Mouse (Mus musculus): ENCODE measurements at regions not wholly inside any gene's neighbourhood (a gene's known extent, or its start where the extent isn't known, plus 50 kb on each side); places are given as distances from the start of the nearest gene placed in this dataset.
"Not testable (repeated sequence)": the region's sequence is repeated elsewhere in the genome, so short reads cannot be mapped to it uniquely, and the experiment has no call there.

- no peak for DNase-seq (ENCODE audit: low read depth, low spot score)
- H3K27me3 ChIP-seq (ENCODE audit: control insufficient read depth, insufficient read depth, low read length, poor library complexity, severe bottlenecking) = no peaks in the 10 kb centered on the region
Measured at GRCm38 (mm10) chr10:126371881-126372280, 405.9 kb downstream of the Lrig3 start.

GRCm38 (mm10) chr10:126349076-126349475 lies 383.1 kb downstream of the Lrig3 start:
- Histone ChIP-seq H3K27me3 (ENCODE audit: control insufficient read depth, insufficient read depth, low read length, poor library complexity, severe bottlenecking) (no peaks in the 10 kb centered on the region), H3K36me3 (ENCODE audit: control insufficient read depth, insufficient read depth, low read length, poor library complexity, severe bottlenecking) (no peaks in the 10 kb centered on the region)

More at GRCm38 (mm10) chr10:126371881-126372280, 405.9 kb downstream of the Lrig3 start:
- H3K36me3 ChIP-seq (ENCODE audit: control insufficient read depth, insufficient read depth, low read length, poor library complexity, severe bottlenecking) = no peaks in the 10 kb centered on the region

GRCm38 (mm10) chr10:126337426-126337825 lies 371.5 kb downstream of the Lrig3 start:
- DNase-seq (ENCODE audit: low read depth, low spot score) = peak; percentile 13
- no peaks in the 10 kb centered on the region for H3K27me3 ChIP-seq (ENCODE audit: control insufficient read depth, insufficient read depth, low read length, poor library complexity, severe bottlenecking)
- no peaks in the 10 kb centered on the region for H3K36me3 ChIP-seq (ENCODE audit: control insufficient read depth, insufficient read depth, low read length, poor library complexity, severe bottlenecking)

More at GRCm38 (mm10) chr10:126349076-126349475, 383.1 kb downstream of the Lrig3 start:
- DNase-seq (ENCODE audit: low read depth, low spot score) = no peak

GRCm38 (mm10) chr10:126333786-126334185 lies 367.8 kb downstream of the Lrig3 start:
- H3K36me3 ChIP-seq (ENCODE audit: control insufficient read depth, insufficient read depth, low read length, poor library complexity, severe bottlenecking) = no peaks in the 10 kb centered on the region
- no peak for DNase-seq (ENCODE audit: low read depth, low spot score)
- no peaks in the 10 kb centered on the region for H3K27me3 ChIP-seq (ENCODE audit: control insufficient read depth, insufficient read depth, low read length, poor library complexity, severe bottlenecking)

DNA sequence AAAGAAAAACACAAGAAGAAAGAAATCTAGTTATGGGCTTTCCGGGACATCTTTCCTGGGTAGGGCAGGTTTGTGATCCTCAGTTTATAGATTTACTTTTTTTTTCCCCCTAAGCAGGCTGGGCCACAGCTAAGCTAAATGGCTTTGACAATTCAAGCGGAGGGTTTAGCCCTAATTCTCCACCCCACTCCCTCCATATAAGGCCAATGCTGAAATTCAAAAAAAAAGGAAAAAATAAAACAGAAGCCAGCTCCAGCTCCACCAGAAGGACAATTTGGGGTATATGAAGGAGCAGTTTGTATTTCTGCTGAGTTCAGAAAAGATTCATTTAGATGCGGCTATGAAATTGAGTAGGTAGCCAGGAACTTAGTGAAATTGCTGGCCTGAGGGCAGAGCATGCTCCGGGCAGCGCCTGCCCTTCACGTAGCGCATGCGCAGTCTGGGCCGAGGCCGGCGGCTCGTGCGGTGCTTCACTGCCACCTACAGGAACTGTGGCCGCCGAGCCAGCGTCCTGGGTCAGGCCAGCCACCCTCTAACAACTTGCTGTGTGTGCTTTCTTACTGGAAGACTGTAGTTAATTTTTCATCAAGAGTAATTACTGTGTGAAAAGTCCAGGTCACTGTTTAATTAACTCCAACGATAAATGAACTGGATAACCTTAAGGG lies 364.5 kb downstream of the Lrig3 start:
- DNase-seq (ENCODE audit: low read depth, low spot score) = peak; percentile 86
- H3K27me3 ChIP-seq (ENCODE audit: control insufficient read depth, insufficient read depth, low read length, poor library complexity, severe bottlenecking) = no peaks in the 10 kb centered on the region

GRCm38 (mm10) chr10:126320831-126321230 lies 354.9 kb downstream of the Lrig3 start:
- no peaks in the 10 kb centered on the region for H3K27me3 ChIP-seq (ENCODE audit: control insufficient read depth, insufficient read depth, low read length, poor library complexity, severe bottlenecking)
- DNase-seq (ENCODE audit: low read depth, low spot score) = no peak
- H3K36me3 ChIP-seq (ENCODE audit: control insufficient read depth, insufficient read depth, low read length, poor library complexity, severe bottlenecking) = no peaks in the 10 kb centered on the region

More for the DNA sequence above, 364.5 kb downstream of the Lrig3 start:
- H3K36me3 ChIP-seq (ENCODE audit: control insufficient read depth, insufficient read depth, low read length, poor library complexity, severe bottlenecking) = no peaks in the 10 kb centered on the region

DNA sequence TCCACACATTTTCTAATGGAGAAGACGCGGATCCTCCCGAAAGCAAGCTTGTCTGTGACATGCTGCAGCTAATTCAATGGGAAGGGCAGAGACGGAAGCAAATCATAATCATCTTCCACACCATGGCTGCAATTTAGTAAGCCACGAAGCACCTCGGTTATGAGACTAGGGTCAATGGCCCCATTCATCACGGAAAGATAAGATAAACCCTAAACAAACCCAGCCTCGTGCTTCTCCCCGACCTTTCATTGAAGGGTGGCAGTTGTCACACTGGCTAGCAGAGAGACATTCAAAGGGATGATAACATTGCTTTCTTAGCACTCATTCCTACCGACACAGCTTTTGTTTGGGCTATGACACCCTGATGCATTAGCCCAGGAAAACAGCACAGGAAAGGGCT lies 353.8 kb downstream of the Lrig3 start:
- Histone ChIP-seq H3K27me3 (ENCODE audit: control insufficient read depth, insufficient read depth, low read length, poor library complexity, severe bottlenecking) (no peaks in the 10 kb centered on the region), H3K36me3 (ENCODE audit: control insufficient read depth, insufficient read depth, low read length, poor library complexity, severe bottlenecking) (no peaks in the 10 kb centered on the region)
- no peak for DNase-seq (ENCODE audit: low read depth, low spot score)

DNA sequence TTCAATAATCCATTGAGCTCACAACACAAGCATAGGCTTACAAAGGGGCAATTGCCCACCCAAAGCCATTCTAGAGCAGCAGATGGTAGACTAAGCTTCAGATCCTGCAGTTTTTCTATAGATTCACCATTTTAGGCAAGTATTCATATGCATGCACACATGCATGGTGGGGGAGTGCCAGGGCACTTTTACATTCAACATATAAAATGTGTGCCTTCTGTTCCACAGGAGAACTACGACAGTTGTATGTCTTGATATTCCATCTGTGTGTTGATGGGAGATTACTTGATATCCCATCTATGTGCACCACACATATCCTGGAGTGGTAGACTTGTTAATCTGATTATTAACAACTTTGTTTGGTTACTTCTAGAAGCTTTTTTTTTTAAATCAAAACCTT lies 334.0 kb downstream of the Lrig3 start:
- no peaks in the 10 kb centered on the region for H3K36me3 ChIP-seq (ENCODE audit: control insufficient read depth, insufficient read depth, low read length, poor library complexity, severe bottlenecking)
- no peak for DNase-seq (ENCODE audit: low read depth, low spot score)
- no peaks in the 10 kb centered on the region for H3K27me3 ChIP-seq (ENCODE audit: control insufficient read depth, insufficient read depth, low read length, poor library complexity, severe bottlenecking)

DNA sequence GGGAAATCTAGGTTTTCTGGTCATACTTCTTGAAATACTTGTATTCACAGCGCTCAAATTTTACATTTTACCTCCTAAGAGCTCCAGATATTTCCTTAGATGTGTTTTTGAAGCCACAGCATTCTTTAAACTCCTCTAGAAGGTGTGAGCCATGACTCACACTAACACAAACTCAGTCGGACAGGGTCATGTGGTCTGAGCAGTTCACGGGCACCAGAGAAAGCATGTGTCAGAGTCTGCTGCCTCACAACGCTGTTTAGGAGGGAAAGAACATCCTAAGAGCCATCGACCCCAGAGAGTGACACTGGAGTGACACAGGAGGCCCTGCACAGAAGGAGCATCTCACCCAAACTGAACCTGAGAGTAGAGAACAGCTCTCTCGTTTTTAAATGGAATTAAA lies 332.2 kb downstream of the Lrig3 start:
- H3K27me3 ChIP-seq (ENCODE audit: control insufficient read depth, insufficient read depth, low read length, poor library complexity, severe bottlenecking) = no peaks in the 10 kb centered on the region
- no peak for DNase-seq (ENCODE audit: low read depth, low spot score)
- no peaks in the 10 kb centered on the region for H3K36me3 ChIP-seq (ENCODE audit: control insufficient read depth, insufficient read depth, low read length, poor library complexity, severe bottlenecking)

DNA sequence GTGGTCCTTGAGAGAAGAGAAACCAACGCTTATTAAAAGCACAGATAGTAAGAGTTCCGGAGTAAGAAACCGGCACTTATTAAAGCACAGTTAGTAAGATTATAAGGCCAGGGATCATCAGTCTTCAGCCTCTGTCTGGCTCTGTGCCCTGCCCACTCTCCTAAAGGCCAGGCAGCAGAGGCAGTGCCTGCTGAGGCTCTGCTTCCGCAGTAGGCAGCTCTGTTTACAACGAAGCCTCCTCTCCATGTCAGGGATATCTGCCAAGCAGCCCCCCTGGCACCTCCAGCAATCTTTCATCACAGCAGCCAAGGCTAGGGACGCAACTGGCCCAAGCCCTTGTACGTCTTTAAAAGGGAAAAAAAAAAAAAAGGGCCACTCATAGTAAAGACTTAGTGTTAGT lies 329.9 kb downstream of the Lrig3 start:
- no peaks in the 10 kb centered on the region for H3K36me3 ChIP-seq (ENCODE audit: control insufficient read depth, insufficient read depth, low read length, poor library complexity, severe bottlenecking)
- DNase-seq (ENCODE audit: low read depth, low spot score) = no peak
- H3K27me3 ChIP-seq (ENCODE audit: control insufficient read depth, insufficient read depth, low read length, poor library complexity, severe bottlenecking) = no peaks in the 10 kb centered on the region

DNA sequence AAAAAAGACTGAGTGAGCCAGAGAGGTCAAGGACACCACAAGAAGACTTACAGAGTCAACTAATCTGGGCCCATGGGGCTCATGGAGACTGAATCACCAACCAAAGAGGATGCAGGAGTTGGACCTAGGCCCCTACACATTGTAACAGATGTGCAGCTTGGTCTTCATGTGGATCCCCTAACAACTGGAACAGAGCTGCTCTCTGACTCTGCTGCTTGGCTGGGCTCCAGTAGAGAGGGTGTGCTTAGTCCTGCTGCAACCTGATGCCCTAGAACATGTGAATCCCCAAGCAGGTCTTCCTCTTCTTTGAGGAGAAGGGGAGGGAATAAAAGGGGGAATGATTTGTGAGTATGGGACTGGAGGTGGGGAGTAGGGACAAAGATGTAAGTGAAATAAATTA lies 325.8 kb downstream of the Lrig3 start:
- Histone ChIP-seq H3K27me3 (ENCODE audit: control insufficient read depth, insufficient read depth, low read length, poor library complexity, severe bottlenecking) (no peaks in the 10 kb centered on the region), H3K36me3 (ENCODE audit: control insufficient read depth, insufficient read depth, low read length, poor library complexity, severe bottlenecking) (no peaks in the 10 kb centered on the region)
- no peak for DNase-seq (ENCODE audit: low read depth, low spot score)

GRCm38 (mm10) chr10:126285096-126285495 lies 319.1 kb downstream of the Lrig3 start:
- not testable (repeated sequence) for H3K36me3 ChIP-seq (ENCODE audit: control insufficient read depth, insufficient read depth, low read length, poor library complexity, severe bottlenecking); DNase-seq (ENCODE audit: low read depth, low spot score); H3K27me3 ChIP-seq (ENCODE audit: control insufficient read depth, insufficient read depth, low read length, poor library complexity, severe bottlenecking)

DNA sequence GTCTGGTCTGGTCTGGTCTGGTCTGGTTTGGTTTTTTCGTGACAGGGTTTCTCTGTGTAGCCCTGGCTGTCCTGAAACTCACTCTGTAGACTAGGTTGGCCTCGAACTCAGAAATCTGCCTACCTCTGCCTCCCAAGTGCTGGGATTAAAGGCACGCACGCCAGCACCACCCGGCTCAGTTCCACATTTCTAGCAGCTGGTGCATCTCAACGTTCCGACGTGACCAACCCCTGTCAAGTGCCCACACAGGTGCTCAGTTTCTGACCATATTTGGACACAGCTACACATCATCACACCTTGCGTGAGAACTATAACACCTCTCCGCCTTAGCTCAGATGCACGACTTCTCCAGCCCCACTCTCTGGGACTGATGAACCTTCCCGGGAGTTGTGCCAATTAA lies 304.4 kb downstream of the Lrig3 start:
- H3K27me3 ChIP-seq (ENCODE audit: control insufficient read depth, insufficient read depth, low read length, poor library complexity, severe bottlenecking) = no peaks in the 10 kb centered on the region
- H3K36me3 ChIP-seq (ENCODE audit: control insufficient read depth, insufficient read depth, low read length, poor library complexity, severe bottlenecking) = no peaks in the 10 kb centered on the region
- DNase-seq (ENCODE audit: low read depth, low spot score) = no peak

- Histone ChIP-seq H3K36me3 (ENCODE audit: control insufficient read depth, insufficient read depth, low read length, poor library complexity, severe bottlenecking) (no peaks in the 10 kb centered on the region), H3K27me3 (ENCODE audit: control insufficient read depth, insufficient read depth, low read length, poor library complexity, severe bottlenecking) (no peaks in the 10 kb centered on the region)
- DNase-seq (ENCODE audit: low read depth, low spot score) = no peak
Measured at GRCm38 (mm10) chr10:126267321-126267998, 301.5 kb downstream of the Lrig3 start.

DNA sequence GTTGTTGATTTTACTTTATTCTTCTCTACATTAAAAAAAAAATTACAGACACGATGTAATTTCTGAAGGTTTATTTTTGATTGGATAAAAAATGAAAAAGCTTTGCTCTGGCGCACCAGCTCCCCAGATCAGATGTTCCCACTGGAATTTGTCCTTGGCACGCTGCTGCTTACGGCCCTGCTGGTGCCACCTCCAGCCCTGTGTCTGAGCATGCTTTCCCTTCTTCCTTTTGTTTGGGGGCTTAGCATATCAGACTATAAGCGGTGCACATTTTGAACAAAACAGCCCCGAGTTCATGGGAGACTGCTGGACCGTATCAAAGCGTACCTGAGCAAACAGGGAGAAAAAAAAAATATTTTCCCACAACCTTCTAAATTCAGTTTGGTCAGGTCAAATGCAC lies 291.2 kb downstream of the Lrig3 start:
- no peaks in the 10 kb centered on the region for H3K36me3 ChIP-seq (ENCODE audit: control insufficient read depth, insufficient read depth, low read length, poor library complexity, severe bottlenecking)
- DNase-seq (ENCODE audit: low read depth, low spot score) = no peak

More for the DNA sequence above, 291.2 kb downstream of the Lrig3 start:
- H3K27me3 ChIP-seq (ENCODE audit: control insufficient read depth, insufficient read depth, low read length, poor library complexity, severe bottlenecking) = no peaks in the 10 kb centered on the region
